Mouse (Mus musculus) layer of hippocampus, postnatal 14 days (tissue): ENCODE measurements around the gene Zfp169. TPM values are rescaled to one million over a fixed set of nuclear protein-coding genes. Genes with fewer than 3 reads are reported as not detected.
A peak's percentile ranks its signal among the peaks of the same experiment; 100 is the strongest.
"Not testable (repeated sequence)": the region's sequence is repeated elsewhere in the genome, so short reads cannot be mapped to it uniquely, and the experiment has no call there.

ENCODE experiments used
- DNase-seq, 2 experiments: peaks; one replicate each; pipeline ENCODE4 v3.0.0; 2021 to 2022; ENCODE audit warnings: low spot score in 2 of 2, mixed read lengths in 1 of 2
- microRNA-seq, 2 experiments: library from miRNA; unstranded; fragments of <30 nt; microRNA quantifications; one replicate each; pipeline ENCODE4 v1.2.0; 2021
- total RNA-seq, 2 experiments: library from RNA; stranded (reverse); gene quantifications; 2 replicates each; pipeline ENCODE4 v1.2.3; 2021

Zfp169 gene
- total RNA-seq, 2 experiments from 2014 or later = 21.4 to 21.8 TPM

- DNase-seq = no peak
Measured at GRCm38 (mm10) chr13:48525745-48526144, 12.5 kb upstream of the Zfp169 start.

DNA sequence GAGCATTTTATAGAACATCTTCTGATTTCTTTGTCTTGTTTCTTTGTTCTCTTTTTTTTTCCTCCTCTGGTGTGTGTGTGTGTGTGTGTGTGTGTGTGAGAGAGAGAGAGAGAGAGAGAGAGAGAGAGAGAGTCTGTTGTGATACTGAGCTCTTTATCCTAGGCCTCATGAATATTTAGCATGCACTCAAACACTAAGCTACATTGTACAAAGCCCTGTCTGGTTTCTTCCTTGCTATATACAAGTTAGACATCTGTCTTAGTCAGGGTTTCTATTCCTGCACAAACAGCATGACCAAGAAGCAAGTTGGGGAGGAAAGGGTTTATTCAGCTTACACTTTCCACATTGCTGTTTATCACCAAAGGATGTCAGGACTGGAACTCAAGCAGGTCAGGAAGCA, 5.9 kb upstream of the Zfp169 start:
- DNase-seq = not testable (repeated sequence)

DNA sequence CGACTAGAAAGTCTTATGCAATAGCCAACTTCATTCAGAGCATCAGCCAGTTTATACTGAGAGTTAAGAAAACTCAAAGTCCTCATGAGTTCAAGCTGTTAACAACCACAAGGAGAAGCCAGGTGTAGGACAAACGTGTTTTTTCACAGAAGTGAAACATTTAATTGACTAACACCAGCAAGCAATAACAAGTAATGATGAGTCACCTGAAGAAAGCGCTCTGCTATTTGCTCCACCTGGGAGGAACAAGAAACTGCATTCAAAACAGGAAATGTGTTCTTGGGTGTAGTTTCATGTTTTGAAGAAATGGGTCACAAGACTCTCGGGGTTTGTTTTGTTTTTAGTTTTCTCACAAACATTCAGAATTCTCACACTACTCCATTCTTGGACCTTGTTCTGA, 2.6 kb upstream of the Zfp169 start:
- no peak for DNase-seq

DNA sequence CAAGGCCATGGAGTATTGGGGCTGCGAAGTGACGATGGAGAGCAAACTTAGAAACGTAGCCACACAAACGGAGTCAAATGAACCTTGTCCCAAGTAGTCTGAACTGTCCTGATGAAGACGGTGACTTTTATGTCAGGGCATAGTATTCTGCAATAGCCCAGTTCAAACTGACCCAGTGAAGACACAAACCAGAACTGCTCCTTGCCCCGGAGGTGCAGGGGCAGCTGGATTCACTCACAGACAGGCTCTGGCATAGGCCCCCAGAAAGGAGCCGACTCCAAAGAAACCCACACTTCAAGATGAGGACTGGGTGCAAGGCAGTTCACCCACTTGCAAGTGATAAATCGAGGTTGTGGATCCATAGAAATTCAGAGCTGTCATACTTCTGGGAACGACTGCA, 4.6 kb downstream of the Zfp169 start:
- DNase-seq = no peak

- DNase-seq = no peak
Measured at GRCm38 (mm10) chr13:48502422-48502821, 10.8 kb downstream of the Zfp169 start.

- no peak for DNase-seq
Measured at GRCm38 (mm10) chr13:48498676-48499075, 14.6 kb downstream of the Zfp169 start.

- DNase-seq = peak; percentile 70 to 78
Measured at GRCm38 (mm10) chr13:48497693-48498221, 15.5 kb downstream of the Zfp169 start.

GRCm38 (mm10) chr13:48493183-48493582, 20.1 kb downstream of the Zfp169 start:
- DNase-seq = no peak

DNA sequence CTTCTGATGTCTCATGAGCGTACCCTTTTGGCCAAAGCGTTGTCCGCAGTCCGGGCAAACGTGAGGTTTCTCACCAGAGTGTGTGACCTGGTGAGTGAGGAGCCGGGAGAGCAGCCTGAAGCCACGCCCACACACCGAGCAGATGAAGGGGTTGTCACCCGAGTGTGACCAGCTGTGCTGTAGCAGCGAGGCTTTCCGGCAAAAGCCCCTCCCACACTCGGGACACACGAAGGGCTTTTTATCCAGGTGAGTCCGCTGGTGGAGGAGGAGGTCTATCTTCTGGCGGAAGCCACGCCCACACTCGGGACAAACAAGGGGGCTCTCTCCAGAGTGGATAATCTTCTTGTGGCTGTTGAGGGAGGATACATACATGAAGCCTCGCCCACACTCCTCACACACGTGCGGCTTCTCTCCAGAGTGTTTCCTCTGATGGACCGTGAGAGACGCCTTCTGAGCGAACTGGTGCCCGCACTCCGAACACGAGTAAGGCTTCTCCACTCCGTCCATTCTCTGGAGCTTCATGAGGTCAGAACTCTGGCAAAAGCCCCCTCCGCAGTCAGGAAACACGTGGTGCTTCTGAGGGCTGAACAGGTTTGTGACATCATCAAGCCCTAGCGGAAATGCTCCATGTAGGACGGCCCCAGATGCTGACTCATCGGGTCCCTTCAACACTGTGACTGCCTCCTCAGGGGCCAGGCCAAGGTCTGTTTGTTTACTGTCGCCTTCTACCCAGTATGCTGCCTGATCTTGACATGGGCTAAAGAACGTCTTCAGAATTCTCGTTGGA, 22.7 kb downstream of the Zfp169 start:
- no peak for DNase-seq

DNA sequence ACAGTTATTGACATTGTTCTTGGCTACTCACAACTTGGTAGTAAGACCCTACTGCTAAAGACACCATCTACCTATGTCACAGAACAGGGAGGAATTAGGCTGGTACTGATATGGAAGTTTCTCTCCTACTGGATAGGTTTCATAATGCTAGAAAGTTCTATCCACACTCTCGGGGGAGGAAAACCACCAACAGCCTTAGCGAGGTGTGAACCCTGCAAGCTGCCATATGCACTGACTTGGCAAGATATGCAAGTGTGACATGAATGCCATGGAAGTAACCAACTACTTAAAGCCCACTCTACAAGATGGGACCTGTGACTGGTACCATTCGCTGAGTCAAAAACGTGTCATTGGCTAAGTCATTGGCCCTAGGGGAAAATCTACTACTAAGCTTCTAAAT, 29.6 kb downstream of the Zfp169 start:
- DNase-seq = no peak

GRCm38 (mm10) chr13:48468656-48469180, 44.5 kb downstream of the Zfp169 start:
- DNase-seq = no peak

DNA sequence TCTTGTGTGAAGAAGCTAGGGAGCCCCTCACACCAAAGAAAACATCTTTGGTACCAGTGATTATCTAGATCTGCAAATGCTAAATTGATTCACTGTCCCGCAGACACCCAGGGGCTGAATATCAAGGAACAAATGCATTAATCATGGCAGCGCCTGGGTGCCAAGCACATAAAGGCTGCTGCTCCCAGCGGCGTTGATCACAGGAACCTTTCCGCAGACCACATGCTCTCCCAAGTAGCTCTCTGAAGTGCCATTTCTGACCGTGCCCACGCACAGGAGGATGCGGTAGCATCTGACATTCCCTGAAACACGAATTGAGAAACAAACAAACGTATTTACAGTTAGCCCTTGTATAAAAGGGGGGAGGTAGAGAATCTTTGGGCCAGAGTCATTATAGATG, 47.1 kb downstream of the Zfp169 start:
- no peak for DNase-seq

DNA sequence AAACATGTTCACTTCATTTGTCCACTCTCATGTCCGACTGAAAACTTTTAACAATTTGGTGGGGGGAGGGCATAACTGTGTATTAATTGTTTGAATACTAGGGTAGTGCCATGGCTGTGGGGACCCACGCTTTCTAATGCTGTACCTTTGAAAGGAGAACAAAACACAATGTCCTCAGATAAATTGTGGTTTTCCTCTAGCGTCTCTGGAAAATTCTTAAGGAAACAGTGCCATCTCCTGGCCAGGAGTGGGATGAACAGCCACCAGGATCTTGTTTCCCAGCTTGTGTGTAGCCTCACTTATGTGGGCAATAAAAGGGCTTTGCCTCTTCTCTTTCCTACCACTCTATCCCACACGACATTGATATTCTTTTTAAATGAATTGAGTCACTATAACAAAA, 49.1 kb downstream of the Zfp169 start:
- peak; percentile 83 to 89 for DNase-seq

GRCm38 (mm10) chr13:48459280-48459679, 54.0 kb downstream of the Zfp169 start:
- DNase-seq = no peak

DNA sequence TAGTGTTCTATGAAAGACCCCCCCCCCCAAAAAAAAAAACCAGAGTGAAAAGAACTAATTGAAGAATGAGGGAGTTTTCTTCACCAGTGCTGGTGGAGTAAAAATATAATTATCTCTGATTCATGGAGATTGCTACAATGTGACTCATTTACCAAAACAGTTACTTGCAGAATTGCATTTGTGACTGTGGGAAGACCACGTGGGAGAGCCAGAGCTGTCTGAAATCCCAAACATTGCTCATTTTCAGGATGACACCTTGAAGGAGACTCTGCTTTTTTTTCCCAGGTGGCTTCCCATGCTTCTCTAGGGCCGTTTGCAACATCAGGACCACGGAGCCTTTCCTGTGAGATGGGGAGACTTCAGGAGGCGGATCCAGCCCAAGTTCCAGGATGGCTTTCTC, 65.1 kb downstream of the Zfp169 start:
- no peak for DNase-seq

DNA sequence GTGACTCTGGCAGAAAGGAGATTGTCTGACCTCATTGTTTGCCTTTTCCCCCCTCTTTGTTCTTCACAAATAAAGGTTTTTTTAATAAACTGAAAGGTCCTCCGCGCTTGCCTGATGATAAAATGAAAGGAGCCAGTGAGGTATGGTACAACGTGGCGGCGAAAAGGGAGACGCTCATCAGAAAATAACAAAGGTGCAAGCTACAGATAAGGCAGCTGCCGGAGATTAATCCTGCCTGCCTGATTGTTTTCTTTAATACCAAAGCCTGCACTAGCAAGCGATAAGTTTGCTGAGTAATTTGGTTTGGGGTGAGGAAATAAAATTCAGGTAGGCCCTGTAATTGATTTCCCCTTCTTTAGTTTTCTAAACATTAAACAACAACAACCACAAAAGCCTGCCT, 69.3 kb downstream of the Zfp169 start:
- DNase-seq = no peak

- DNase-seq = no peak
Measured at GRCm38 (mm10) chr13:48438321-48438720, 74.9 kb downstream of the Zfp169 start.

Small RNA genes lying within 50 kb of the gene (microRNA-seq; reads per million reads assigned to microRNA genes)
- gene Gm24111 = 0 reads per million in 2 experiments
- 295 to 346 reads per million in 2 experiments for gene Mirlet7a-1
- gene Mirlet7d = 21,078 to 29,969 reads per million in 2 experiments
- 0 reads per million in 2 experiments for gene Mirlet7f-1

Other genes with a start within 250 kb of the Zfp169 start
- 1 to 10 TPM; 1.0 to 2.2 TPM for gene A830005F24Rik, start 119 bp upstream of the Zfp169 start, total RNA-seq
- gene Ptpdc1, start 112.2 kb upstream of the Zfp169 start, total RNA-seq = 10 to 100 TPM; 38.2 to 43.0 TPM
- gene Barx1, start 149.5 kb upstream of the Zfp169 start, total RNA-seq = not detected